27 mouse cellular contexts compared by ENCODE assay signal in genomic region chr17:30061100-30061837, GRCm38 (mm10). TPM values are rescaled to one million over a fixed set of nuclear protein-coding genes. Genes with fewer than 3 reads are reported as not detected.
DNase-seq lines count a peak whose midpoint lies in the region; ATAC-seq and TF ChIP-seq lines count a peak whose summit lies in the region.
"Had no signal": no experiment of that assay in that cellular context is flagged by ENCODE, and none has a peak within 500 bp of the region (broad histone marks: within the 10 kb centered on the region; RNA-seq: fewer than 3 reads in every experiment).

No protein-coding gene starts in this region.

- no peak overlapping the region for H3K4me3 ChIP-seq in layer of hippocampus, adult 2 months
- no peak overlapping the region for H3K4me3 ChIP-seq in MEL (ENCODE audit: control insufficient read depth in 1 of 2, insufficient read depth in 1 of 2, low read depth in 2 of 2, low read length in 2 of 2)
- no peak overlapping the region for H3K4me3 ChIP-seq in intestine, embryonic 16.5 days (ENCODE audit: low read length)
- H3K4me3 ChIP-seq: embryonic facial prominence, embryonic 10.5 days; embryonic facial prominence, embryonic 13.5 days; erythroblast, embryonic 14.5 days; forebrain, embryonic 12.5 days; forebrain, embryonic 15.5 days; heart, adult 2 months; heart, embryonic 10.5 days; heart, embryonic 13.5 days; hindbrain, embryonic 12.5 days; hindbrain, embryonic 15.5 days had no signal

- peaks cover 2 to 9% of the 10 kb centered on the region in 2 experiments for H3K4me1 ChIP-seq in MEL (ENCODE audit: control insufficient read depth in 1 of 2, insufficient read depth in 2 of 2, low read length in 2 of 2)
- H3K4me1 ChIP-seq in intestine, embryonic 16.5 days (ENCODE audit: control insufficient read depth, insufficient read depth, low read length) = peaks cover 36% of the 10 kb centered on the region

- H3K79me2 ChIP-seq in MEL (ENCODE audit: control insufficient read depth, insufficient read depth, low read length, poor library complexity) = peaks cover 2% of the 10 kb centered on the region; the same call in 1 of the 2 replicates

- no peak for DNase-seq in layer of hippocampus, adult 2 months (ENCODE audit: low spot score in 2 of 2)
- no peak for DNase-seq in layer of hippocampus, adult 9-11 months
- DNase-seq in MEL (ENCODE audit: low read depth, low spot score) = peak; percentile 37
- no peak for DNase-seq in embryo, embryonic 10.5 days (ENCODE audit: low spot score)
- DNase-seq in lung, postnatal 4 days = no peak
- DNase-seq: adrenal gland, adult 8-10 months; adrenal gland, postnatal 25 days; cerebellum, adult 18-20 months; cerebellum, adult 9-10 months; cerebellum, postnatal 14 days; embryo, embryonic 11 days; gastrocnemius, postnatal 25 days; heart, adult 2 months; heart, postnatal 14 days; kidney, adult 11 months had no signal

- no peak overlapping the region for H3K9ac ChIP-seq in MEL (ENCODE audit: control insufficient read depth, low read depth, low read length, poor library complexity, severe bottlenecking)
- no peak overlapping the region for H3K9ac ChIP-seq in intestine, embryonic 16.5 days (ENCODE audit: low read depth, low read length)
- H3K9ac ChIP-seq: embryonic facial prominence, embryonic 13.5 days; forebrain, embryonic 12.5 days; forebrain, embryonic 15.5 days; heart, embryonic 13.5 days; hindbrain, embryonic 12.5 days; hindbrain, embryonic 15.5 days had no signal

- no peaks in the 10 kb centered on the region for H3K9me3 ChIP-seq in MEL (replicated peaks; ENCODE audit: insufficient read depth, low read length)
- no peaks in the 10 kb centered on the region for H3K9me3 ChIP-seq in intestine, embryonic 16.5 days (ENCODE audit: control insufficient read depth, low read length)
- H3K9me3 ChIP-seq: embryonic facial prominence, embryonic 10.5 days; embryonic facial prominence, embryonic 13.5 days; forebrain, embryonic 12.5 days; forebrain, embryonic 15.5 days; heart, embryonic 10.5 days; heart, embryonic 13.5 days; hindbrain, embryonic 12.5 days; hindbrain, embryonic 15.5 days had no signal

- H3K27ac ChIP-seq in layer of hippocampus, adult 2 months = peak overlapping the region; percentile 51; the same call in 1 of the 2 replicates
- H3K27ac ChIP-seq in MEL (ENCODE audit: control insufficient read depth, low read depth, low read length) = no peak overlapping the region
- peak overlapping the region; percentile 52 for H3K27ac ChIP-seq in intestine, embryonic 16.5 days (ENCODE audit: low read length)
- H3K27ac ChIP-seq: embryonic facial prominence, embryonic 10.5 days; embryonic facial prominence, embryonic 13.5 days; forebrain, embryonic 12.5 days; forebrain, embryonic 15.5 days; heart, adult 2 months; heart, embryonic 10.5 days; heart, embryonic 13.5 days; hindbrain, embryonic 12.5 days; hindbrain, embryonic 15.5 days had no signal

- H3K36me3 ChIP-seq in MEL (ENCODE audit: control insufficient read depth in 1 of 2, insufficient read depth in 2 of 2, low read length in 2 of 2) = peaks cover 2 to 23% of the 10 kb centered on the region in 2 experiments; a peak in 2 of 4 replicates
- no peaks in the 10 kb centered on the region for H3K36me3 ChIP-seq in intestine, embryonic 16.5 days (ENCODE audit: control insufficient read depth, insufficient read depth, low read length)
- H3K36me3 ChIP-seq: embryonic facial prominence, embryonic 13.5 days; forebrain, embryonic 12.5 days; forebrain, embryonic 15.5 days; heart, embryonic 10.5 days; hindbrain, embryonic 12.5 days; hindbrain, embryonic 15.5 days had no signal

- TF ChIP-seq CTCF in layer of hippocampus, adult 2 months (conservative IDR thresholded peaks at IDR 0.05) = no peak
- TF ChIP-seq CTCF in MEL (IDR thresholded peaks at IDR 0.05 in 2 of 3, conservative IDR thresholded peaks at IDR 0.05 in 1 of 3; ENCODE audit: control insufficient read depth in 1 of 3, insufficient read depth in 1 of 3, low read depth in 2 of 3, low read length in 3 of 3, poor library complexity in 1 of 3, severe bottlenecking in 1 of 3) = no peak

- peak; percentile 90 for ATAC-seq in intestine, embryonic 16.5 days
- ATAC-seq: activated CD4-positive, CD25-positive, alpha-beta regulatory T cell, adult 4 months; CD4-positive, CD25-positive, alpha-beta regulatory T cell, adult 4 months; forebrain, embryonic 15.5 days had no signal

- no peaks in the 10 kb centered on the region for H3K27me3 ChIP-seq in MEL (ENCODE audit: control insufficient read depth in 1 of 2, insufficient read depth in 2 of 2, low read length in 2 of 2)
- H3K27me3 ChIP-seq in intestine, embryonic 16.5 days (replicated peaks; ENCODE audit: control insufficient read depth, insufficient read depth, low read length) = no peaks in the 10 kb centered on the region
- H3K27me3 ChIP-seq: embryonic facial prominence, embryonic 13.5 days; forebrain, embryonic 12.5 days; forebrain, embryonic 15.5 days; heart, embryonic 13.5 days; hindbrain, embryonic 12.5 days; hindbrain, embryonic 15.5 days had no signal

- no peak for TF ChIP-seq RAD21 in MEL (IDR thresholded peaks at IDR 0.05; ENCODE audit: low read depth, low read length)

- TF ChIP-seq POLR2A in MEL (IDR thresholded peaks at IDR 0.05; ENCODE audit: control insufficient read depth in 1 of 2, insufficient read depth in 1 of 2, low read depth in 1 of 2, low read length in 2 of 2, poor library complexity in 1 of 2) = no peak

- peak overlapping the region; percentile 14; the same call in 1 of the 2 replicates for H3K4me2 ChIP-seq in intestine, embryonic 16.5 days (ENCODE audit: low read depth, low read length)
- H3K4me2 ChIP-seq: embryonic facial prominence, embryonic 13.5 days; forebrain, embryonic 12.5 days; forebrain, embryonic 15.5 days; heart, embryonic 13.5 days; hindbrain, embryonic 12.5 days; hindbrain, embryonic 15.5 days had no signal

- TF ChIP-seq EP300 in MEL (IDR thresholded peaks at IDR 0.05; ENCODE audit: low read depth in 1 of 2, low read length in 2 of 2) = peak in 1 of 2 experiments; percentile 35; a peak in 1 of 4 replicates

- 47% methylated on average over 8 of the region's 8 CpGs for WGBS in intestine, embryonic 16.5 days

TF ChIP-seq in MEL, 35 proteins besides CTCF, POLR2A, EP300 and RAD21:
- no peak for TF ChIP-seq CHD2 (IDR thresholded peaks at IDR 0.05; ENCODE audit: low read length)
- peak; percentile 56 for TF ChIP-seq ETS1 (IDR thresholded peaks at IDR 0.05; ENCODE audit: low read depth, low read length)
- peak; percentile 32; the same call in 1 of the 2 replicates for TF ChIP-seq GATA1 (IDR thresholded peaks at IDR 0.05; ENCODE audit: low read depth, low read length)
- TF ChIP-seq RCOR1 (IDR thresholded peaks at IDR 0.05; ENCODE audit: low read depth, low read length) = no peak

RNA-seq across cellular contexts. Expression of gene Zfand3, which starts 56.7 kb away (rescaled TPM):
- total RNA-seq in layer of hippocampus, adult 2 months (2021) = 100 to 1,000 TPM; 112 to 118 TPM
- total RNA-seq in MEL (2012; rRNA removed) = 28.3 and 31.7 TPM in 2 replicates
- polyA plus RNA-seq in MEL (2012; ENCODE audit: insufficient read depth in 1 of 2, insufficient read length in 2 of 2, low read depth in 1 of 2, low replicate concordance in 2 of 2, missing spikeins in 1 of 2) = 10 to 100 TPM in 1 of 2 experiments, not detected in 1; 48.8 TPM
- polyA plus RNA-seq in intestine, embryonic 16.5 days (2015; fragmentation: Nextera tagmentation; extraction: Ambion mirVana) = 39.7 and 40.2 TPM in 2 replicates
